Mouse (Mus musculus): Measurements from ENCODE around the gene Pcid2. TPM values are rescaled to one million over a fixed set of nuclear protein-coding genes. Genes with fewer than 3 reads are reported as not detected.

Pcid2 gene
- polyA plus RNA-seq, 1 experiment: 17.3 TPM

- no peak for TF ChIP-seq POLR2A (IDR thresholded peaks at IDR 0.05; ENCODE audit: low read depth, low read length)
- no peak for TF ChIP-seq CTCF (conservative IDR thresholded peaks at IDR 0.05; ENCODE audit: insufficient read depth, insufficient read length, low read depth, low read length)
- no peaks in the 10 kb centered on the region for H3K36me3 ChIP-seq (ENCODE audit: control insufficient read depth, insufficient read depth, low read length)
- no peak for DNase-seq
- H3K27ac ChIP-seq (ENCODE audit: insufficient read depth, low read depth, low read length): no peak overlapping the region
- WGBS: 76% methylated on average over 10 of the region's 10 CpGs
- H3K4me3 ChIP-seq (ENCODE audit: insufficient read depth, low read depth, low read length): no peak overlapping the region
- H3K4me1 ChIP-seq (ENCODE audit: control insufficient read depth, insufficient read depth, low read length): no peaks in the 10 kb centered on the region
- no peaks in the 10 kb centered on the region for H3K27me3 ChIP-seq (replicated peaks; ENCODE audit: control insufficient read depth, insufficient read depth, low read length)
Measured at GRCm38 (mm10) chr8:13050550-13050949, 54.7 kb downstream of the Pcid2 start.

- H3K27me3 ChIP-seq (replicated peaks; ENCODE audit: control insufficient read depth, insufficient read depth, low read length): no peaks in the 10 kb centered on the region
- WGBS: 60% methylated on average over 5 of the region's 5 CpGs
- no peak for DNase-seq
- no peaks in the 10 kb centered on the region for H3K36me3 ChIP-seq (ENCODE audit: control insufficient read depth, insufficient read depth, low read length)
- no peak overlapping the region for H3K4me3 ChIP-seq (ENCODE audit: insufficient read depth, low read depth, low read length)
- H3K27ac ChIP-seq (ENCODE audit: insufficient read depth, low read depth, low read length): no peak overlapping the region
- H3K4me1 ChIP-seq (ENCODE audit: control insufficient read depth, insufficient read depth, low read length): no peaks in the 10 kb centered on the region
- TF ChIP-seq POLR2A (IDR thresholded peaks at IDR 0.05; ENCODE audit: low read depth, low read length) (no peak), CTCF (conservative IDR thresholded peaks at IDR 0.05; ENCODE audit: insufficient read depth, insufficient read length, low read depth, low read length) (no peak)
Measured at GRCm38 (mm10) chr8:13047652-13048051, 57.6 kb downstream of the Pcid2 start.

- Histone ChIP-seq H3K27me3 (replicated peaks; ENCODE audit: control insufficient read depth, insufficient read depth, low read length) (no peaks in the 10 kb centered on the region), H3K4me1 (ENCODE audit: control insufficient read depth, insufficient read depth, low read length) (no peaks in the 10 kb centered on the region), H3K36me3 (ENCODE audit: control insufficient read depth, insufficient read depth, low read length) (no peaks in the 10 kb centered on the region), H3K4me3 (ENCODE audit: insufficient read depth, low read depth, low read length) (no peak overlapping the region), H3K27ac (ENCODE audit: insufficient read depth, low read depth, low read length) (no peak overlapping the region)
- 83% methylated on average over 4 of the region's 4 CpGs for WGBS
- DNase-seq: no peak
- TF ChIP-seq CTCF (conservative IDR thresholded peaks at IDR 0.05; ENCODE audit: insufficient read depth, insufficient read length, low read depth, low read length) (no peak), POLR2A (IDR thresholded peaks at IDR 0.05; ENCODE audit: low read depth, low read length) (no peak)
Measured at GRCm38 (mm10) chr8:13041459-13041858, 63.8 kb downstream of the Pcid2 start.

GRCm38 (mm10) chr8:13039054-13039453 is 66.2 kb downstream of the Pcid2 start:
- Histone ChIP-seq H3K27ac (ENCODE audit: insufficient read depth, low read depth, low read length) (no peak overlapping the region), H3K27me3 (replicated peaks; ENCODE audit: control insufficient read depth, insufficient read depth, low read length) (no peaks in the 10 kb centered on the region), H3K4me1 (ENCODE audit: control insufficient read depth, insufficient read depth, low read length) (no peaks in the 10 kb centered on the region), H3K4me3 (ENCODE audit: insufficient read depth, low read depth, low read length) (no peak overlapping the region), H3K36me3 (ENCODE audit: control insufficient read depth, insufficient read depth, low read length) (no peaks in the 10 kb centered on the region)
- WGBS: 69% methylated on average over 6 of the region's 6 CpGs
- no peak for TF ChIP-seq CTCF (conservative IDR thresholded peaks at IDR 0.05; ENCODE audit: insufficient read depth, insufficient read length, low read depth, low read length)
- TF ChIP-seq POLR2A (IDR thresholded peaks at IDR 0.05; ENCODE audit: low read depth, low read length): no peak
- DNase-seq: no peak

GRCm38 (mm10) chr8:13037569-13037968 is 67.7 kb downstream of the Pcid2 start:
- Histone ChIP-seq H3K36me3 (ENCODE audit: control insufficient read depth, insufficient read depth, low read length) (no peaks in the 10 kb centered on the region), H3K27me3 (replicated peaks; ENCODE audit: control insufficient read depth, insufficient read depth, low read length) (no peaks in the 10 kb centered on the region), H3K4me3 (ENCODE audit: insufficient read depth, low read depth, low read length) (no peak overlapping the region), H3K27ac (ENCODE audit: insufficient read depth, low read depth, low read length) (no peak overlapping the region), H3K4me1 (ENCODE audit: control insufficient read depth, insufficient read depth, low read length) (no peaks in the 10 kb centered on the region)
- no peak for TF ChIP-seq CTCF (conservative IDR thresholded peaks at IDR 0.05; ENCODE audit: insufficient read depth, insufficient read length, low read depth, low read length)
- TF ChIP-seq POLR2A (IDR thresholded peaks at IDR 0.05; ENCODE audit: low read depth, low read length): no peak
- DNase-seq: peak; percentile 20
- WGBS: 37% methylated on average over 5 of the region's 5 CpGs

GRCm38 (mm10) chr8:13037015-13037414 is 68.2 kb downstream of the Pcid2 start, which contains the start of gene F10:
TSS of gene F10 (plus strand) at chr8:13037308.
- no peak for DNase-seq
- no peaks in the 10 kb centered on the region for H3K36me3 ChIP-seq (ENCODE audit: control insufficient read depth, insufficient read depth, low read length)
- no peaks in the 10 kb centered on the region for H3K4me1 ChIP-seq (ENCODE audit: control insufficient read depth, insufficient read depth, low read length)
- no peak within 1 kb of the TSS for H3K27ac ChIP-seq (ENCODE audit: insufficient read depth, low read depth, low read length)
- no peaks in the 10 kb centered on the region for H3K27me3 ChIP-seq (replicated peaks; ENCODE audit: control insufficient read depth, insufficient read depth, low read length)
- no peak within 1 kb of the TSS for H3K4me3 ChIP-seq (ENCODE audit: insufficient read depth, low read depth, low read length)
- 77% methylated on average over 7 of the region's 7 CpGs for WGBS
- TF ChIP-seq POLR2A (IDR thresholded peaks at IDR 0.05; ENCODE audit: low read depth, low read length) (no peak), CTCF (conservative IDR thresholded peaks at IDR 0.05; ENCODE audit: insufficient read depth, insufficient read length, low read depth, low read length) (no peak)

GRCm38 (mm10) chr8:13036346-13036812 is 68.9 kb downstream of the Pcid2 start:
- H3K36me3 ChIP-seq (ENCODE audit: control insufficient read depth, insufficient read depth, low read length): no peaks in the 10 kb centered on the region
- no peaks in the 10 kb centered on the region for H3K27me3 ChIP-seq (replicated peaks; ENCODE audit: control insufficient read depth, insufficient read depth, low read length)
- H3K4me3 ChIP-seq (ENCODE audit: insufficient read depth, low read depth, low read length): no peak overlapping the region
- no peak for TF ChIP-seq POLR2A (IDR thresholded peaks at IDR 0.05; ENCODE audit: low read depth, low read length)
- no peak for TF ChIP-seq CTCF (conservative IDR thresholded peaks at IDR 0.05; ENCODE audit: insufficient read depth, insufficient read length, low read depth, low read length)
- WGBS: 82% methylated on average over 10 of the region's 10 CpGs
- H3K27ac ChIP-seq (ENCODE audit: insufficient read depth, low read depth, low read length): no peak overlapping the region
- DNase-seq: no peak
- H3K4me1 ChIP-seq (ENCODE audit: control insufficient read depth, insufficient read depth, low read length): no peaks in the 10 kb centered on the region
